Mouse (Mus musculus) cerebellum, adult 11-12 months (tissue): Measurements from ENCODE around the gene Tead1.
"Not testable (repeated sequence)": the region's sequence is repeated elsewhere in the genome, so short reads cannot be mapped to it uniquely, and the experiment has no call there.

Experiments
- DNase-seq: peaks from one replicate; pipeline ENCODE4 v3.0.0; 2022

Gene Tead1

DNA sequence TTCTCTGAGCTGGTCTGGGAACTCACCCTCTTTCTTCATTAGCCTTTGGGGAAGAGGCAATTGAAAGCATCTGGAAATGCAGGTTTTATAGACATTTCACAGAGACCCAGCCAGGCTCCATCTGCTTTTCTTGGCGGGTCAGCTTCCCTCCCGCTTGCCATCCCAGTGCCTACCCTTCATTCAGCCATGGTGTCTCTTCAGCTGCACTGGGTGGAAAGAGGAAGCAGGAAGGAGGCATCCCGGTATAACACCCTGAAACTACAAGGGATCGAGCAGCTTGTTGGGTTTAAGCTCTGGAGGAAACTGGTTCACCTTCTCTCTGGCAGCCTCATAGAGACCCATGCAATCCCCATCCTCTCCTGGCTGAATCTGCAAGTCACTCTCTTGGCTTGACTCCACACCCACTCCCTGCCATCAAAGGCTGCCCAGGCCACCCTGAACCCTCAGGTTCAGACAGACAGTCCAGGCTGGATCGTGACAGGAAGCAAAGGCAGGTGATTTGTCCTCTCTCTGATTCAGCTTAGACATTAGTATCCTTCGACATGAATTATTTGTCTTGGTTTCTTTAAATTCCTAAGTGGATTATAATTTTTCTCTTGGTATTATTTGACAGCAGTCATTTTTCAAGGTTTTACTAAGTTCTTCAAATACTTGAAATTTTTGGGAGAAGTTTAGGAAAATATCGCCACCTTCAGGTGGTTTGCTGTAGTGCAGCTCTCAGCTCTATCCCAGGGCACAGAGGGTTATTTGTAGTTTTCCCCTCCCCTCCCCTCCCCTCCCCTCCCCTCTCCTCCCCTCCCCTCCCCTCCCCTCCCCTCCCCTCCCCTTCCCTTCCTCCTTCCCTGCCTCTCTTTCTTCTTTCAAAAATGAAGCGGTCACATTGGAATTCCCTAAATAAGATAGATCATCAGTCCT, 189.7 kb downstream of the Tead1 start:
- DNase-seq = peak; percentile 40

DNA sequence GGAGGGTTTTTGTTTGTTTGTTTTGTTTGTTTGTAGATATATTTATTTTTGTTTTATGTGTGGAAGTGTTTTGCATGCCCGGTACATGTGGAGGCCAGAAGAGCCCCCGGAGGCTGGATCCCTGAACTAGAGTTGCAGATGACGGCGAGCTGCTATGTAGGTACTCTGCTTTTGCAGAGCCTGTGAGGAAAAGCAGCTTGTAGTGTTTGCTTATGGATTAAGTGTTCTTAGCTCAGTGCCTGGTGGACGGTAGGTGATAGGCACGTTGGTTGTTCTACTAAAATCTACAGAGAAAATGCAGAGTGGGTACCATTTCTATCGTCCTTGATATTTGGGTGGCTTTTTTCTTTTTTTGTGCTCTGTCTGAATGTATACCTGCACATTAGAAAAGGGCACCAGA, 192.6 kb downstream of the Tead1 start:
- no peak for DNase-seq

DNA sequence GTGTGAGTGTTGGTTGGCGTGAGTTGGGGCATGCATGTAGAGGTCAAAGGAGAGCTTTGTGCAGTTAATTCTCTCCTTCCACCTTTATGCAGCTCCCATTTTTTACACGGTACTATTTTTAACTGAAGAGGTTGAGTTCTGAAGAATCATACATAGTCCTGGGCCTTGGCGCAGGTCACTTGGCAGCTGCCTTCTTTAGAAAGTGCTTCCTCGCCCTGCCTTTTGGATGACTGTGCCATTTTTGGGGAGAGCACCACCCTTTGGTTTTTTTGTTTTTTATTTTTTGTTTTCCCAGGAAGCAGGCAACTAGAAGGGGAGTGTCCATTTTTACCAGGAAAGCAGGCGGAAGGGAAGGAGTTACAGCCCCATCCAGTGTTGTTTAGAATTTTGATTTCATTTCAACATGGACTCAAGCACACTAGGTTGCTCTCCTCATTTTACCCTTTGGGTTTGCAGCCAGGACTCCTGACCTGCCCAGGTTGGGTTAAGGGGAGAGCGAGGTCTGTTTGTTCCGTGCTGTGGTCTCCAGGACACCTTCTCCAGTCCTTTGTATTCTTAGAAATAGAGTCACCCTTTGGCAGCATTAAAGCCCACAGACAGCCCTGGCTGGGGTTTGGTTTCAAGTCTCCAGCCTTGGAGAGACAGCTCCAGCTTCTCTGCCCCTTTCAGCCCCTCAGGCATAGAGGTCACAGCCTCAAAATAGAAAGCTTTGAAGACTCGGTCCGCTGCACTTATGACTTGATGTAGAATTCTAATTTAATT, 193.5 kb downstream of the Tead1 start:
- no peak for DNase-seq

DNA sequence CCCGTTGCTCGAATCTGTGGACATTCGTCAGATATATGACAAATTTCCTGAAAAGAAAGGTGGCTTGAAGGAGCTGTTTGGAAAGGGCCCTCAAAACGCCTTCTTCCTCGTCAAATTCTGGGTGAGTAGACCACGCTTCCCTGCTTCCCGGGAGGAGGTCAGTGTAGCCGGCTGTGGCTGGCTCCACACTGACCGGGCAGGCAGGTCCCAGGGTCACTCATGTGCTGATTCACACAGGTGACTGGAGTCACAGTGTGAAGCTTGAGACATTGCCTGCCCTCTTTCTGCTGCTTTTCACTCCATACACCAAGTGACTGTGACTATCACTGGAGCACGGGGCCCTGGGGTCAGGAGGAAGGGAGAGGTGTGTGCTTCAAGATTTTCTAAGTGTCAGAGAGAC, 197.0 kb downstream of the Tead1 start:
- no peak for DNase-seq

DNA sequence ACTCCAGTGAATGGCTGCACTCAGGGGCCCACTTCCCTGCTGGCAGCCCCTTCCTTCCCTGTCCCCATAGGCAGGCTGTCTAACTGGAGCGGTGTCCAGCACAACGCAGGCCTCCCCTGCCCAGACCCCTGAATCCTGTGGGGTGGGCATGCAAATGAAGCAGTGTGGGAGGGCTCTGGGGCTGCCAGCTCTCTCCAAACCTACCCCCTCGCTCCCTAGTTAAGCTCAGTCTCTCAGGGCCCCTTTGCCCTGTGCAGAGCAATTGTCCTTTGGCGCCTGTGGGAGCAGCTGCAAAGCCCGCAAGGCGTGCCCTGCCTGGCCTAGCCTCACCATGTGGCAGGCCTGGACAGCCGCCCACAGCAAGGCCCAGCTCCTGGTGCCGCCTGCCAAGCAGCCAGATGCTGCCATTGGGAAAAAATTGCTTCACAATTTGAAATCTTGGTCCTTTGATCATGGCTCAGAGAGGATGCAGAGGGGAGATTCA, 204.7 kb downstream of the Tead1 start:
- peak; percentile 71 for DNase-seq

DNA sequence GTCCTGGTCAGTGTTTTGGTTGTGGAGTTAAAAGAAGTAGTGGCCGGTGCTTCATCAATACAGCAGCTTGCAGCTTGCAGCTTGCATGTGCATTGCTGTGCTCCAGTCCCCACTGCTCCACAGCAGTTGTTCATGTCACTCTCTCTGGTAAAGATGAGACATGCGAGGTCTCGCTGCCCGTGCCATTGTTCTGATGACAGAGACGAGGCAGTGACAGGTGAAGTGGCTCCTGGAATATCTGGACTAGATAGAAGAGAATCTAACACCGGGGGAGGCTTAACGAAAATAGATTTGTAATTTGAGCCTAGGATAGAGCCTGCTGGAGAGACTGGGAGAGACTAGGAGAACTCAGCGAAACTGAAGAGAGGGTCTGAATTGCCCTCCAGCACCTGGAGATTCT, 206.4 kb downstream of the Tead1 start:
- DNase-seq = no peak

DNA sequence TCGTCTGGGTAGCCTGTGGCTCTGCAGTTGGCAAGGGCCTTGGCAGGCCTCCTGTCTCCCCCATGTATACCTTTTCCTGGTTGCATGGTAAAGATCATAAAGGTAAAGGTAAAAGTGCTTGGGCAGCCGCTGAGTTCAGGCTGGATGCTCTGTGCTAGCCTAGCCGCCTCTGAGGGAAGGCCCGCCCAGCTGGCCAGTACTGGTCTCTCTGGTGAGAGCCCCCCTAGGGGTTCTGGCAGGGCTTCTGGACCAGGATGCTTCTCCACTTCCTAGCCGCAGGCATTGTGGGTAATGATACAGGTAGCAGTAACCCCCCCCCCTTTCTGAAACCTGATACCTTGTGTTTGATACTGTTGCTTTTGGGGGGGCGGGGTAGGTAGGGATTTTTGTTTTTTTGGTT, 212.8 kb downstream of the Tead1 start:
- no peak for DNase-seq

DNA sequence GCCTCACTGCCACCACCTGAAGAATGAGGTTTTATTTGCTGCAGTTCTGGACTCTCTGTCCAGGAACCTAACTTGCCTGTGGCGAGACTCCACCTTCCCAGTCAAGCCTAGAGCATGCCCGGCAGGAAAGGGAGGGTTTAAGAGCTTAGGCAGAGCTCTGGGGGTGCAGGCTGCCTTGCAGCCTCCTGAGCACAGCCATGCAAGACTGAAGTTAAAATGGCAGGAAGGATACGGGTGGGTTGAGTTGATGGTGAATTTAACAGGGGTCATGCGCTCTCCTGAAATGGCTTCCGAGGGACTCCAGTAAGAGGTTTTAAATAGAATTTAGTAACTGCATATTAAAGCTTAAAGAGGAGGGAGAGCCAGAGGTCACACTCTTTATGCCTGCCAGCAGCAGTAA, 213.5 kb downstream of the Tead1 start:
- no peak for DNase-seq

DNA sequence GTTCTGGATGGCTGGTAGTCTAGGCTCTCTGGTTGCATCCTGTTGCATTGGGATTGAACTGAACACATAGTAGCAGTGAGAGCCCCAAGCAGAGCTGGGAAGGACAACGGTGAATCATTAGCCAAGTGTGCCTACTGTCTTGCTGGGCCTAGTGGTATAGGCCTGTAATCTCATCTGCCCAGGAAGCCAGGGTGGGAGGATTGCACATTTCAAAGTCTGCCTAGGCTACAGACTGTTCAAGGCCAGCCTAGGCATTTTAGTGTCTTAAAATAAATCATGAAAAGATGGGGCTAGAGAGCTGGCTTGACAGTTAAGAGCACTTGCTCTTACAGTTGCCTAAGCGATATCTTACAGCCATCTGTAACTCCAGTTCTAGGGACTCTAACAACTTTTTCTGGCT, 217.2 kb downstream of the Tead1 start:
- DNase-seq = no peak

DNA sequence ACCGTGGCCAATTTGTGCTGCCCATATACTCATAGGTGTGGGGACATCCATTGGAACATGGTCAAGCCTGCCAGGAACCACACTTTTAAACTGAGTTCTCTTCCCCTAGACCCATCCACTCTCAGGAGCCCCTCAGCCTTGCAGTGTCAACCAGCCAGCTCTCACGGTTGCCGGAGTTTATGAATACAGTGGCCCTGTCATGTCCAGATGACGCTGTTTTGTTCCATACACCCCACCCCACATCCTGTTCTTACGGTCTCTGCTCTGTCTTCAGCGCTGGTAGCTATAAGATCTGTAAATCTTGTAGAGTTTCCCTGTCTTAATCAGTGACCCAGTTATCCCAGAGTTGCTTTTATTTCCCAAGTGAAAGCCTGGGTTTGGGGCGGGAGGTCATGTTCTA, 222.6 kb downstream of the Tead1 start:
- DNase-seq = no peak

DNA sequence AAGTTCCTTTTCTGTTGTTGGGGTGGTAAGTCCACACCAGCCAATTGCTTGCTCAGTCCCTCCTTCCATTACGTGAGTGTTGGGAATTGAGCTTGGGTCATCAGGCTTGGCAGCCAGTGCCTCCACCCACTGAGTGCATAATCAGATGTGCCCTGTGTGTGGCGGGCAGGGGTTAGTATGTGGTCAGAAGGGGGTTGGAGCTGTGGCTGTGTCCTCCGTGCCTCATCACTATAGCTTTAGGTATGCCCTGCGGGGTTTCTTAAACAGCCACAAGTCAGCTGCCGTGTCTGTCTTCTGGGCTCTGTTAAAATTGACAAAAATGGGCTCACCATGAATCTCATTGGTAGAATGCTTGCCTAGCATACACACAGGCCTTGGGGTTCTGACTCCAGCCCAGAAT, 227.7 kb downstream of the Tead1 start:
- no peak for DNase-seq

DNA sequence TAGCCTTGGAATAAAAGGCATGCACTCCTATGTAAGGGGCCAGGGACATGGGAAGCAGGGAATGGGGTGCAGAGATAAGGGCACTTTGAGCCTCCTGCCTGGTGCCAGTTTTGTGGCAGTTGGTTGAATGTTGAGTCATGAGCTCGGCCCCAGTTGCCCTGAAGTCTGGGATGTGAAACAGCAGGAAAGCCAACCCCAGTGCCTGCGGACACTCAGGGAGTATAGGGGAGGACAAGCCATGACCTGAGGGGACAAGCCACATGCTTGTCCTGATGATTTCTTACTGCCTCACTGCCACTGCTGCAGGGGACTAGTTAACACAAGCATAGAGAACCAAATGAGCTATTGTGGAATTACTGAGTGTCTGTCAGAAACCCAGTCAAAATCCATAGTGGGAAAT, 228.3 kb downstream of the Tead1 start:
- no peak for DNase-seq

DNA sequence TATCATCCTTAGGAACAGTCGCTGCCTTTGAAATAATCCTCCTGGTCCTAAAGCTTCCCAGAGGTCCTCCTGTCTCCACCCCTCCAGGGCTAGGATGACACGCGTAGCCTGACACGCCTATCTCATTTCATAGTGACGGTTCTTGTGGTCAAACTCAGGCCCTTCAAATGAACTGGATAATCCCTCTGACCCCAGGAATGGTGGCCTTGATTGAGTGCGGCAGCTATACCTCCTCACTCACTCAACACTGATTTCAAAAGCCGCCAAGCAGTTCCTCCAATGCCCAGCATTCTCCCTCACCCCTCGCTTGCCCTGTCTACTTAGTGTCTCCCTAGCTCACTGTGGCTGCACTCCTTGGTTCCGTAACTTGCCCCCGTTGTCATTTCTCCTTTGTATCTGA, 230.0 kb downstream of the Tead1 start:
- DNase-seq = no peak

DNA sequence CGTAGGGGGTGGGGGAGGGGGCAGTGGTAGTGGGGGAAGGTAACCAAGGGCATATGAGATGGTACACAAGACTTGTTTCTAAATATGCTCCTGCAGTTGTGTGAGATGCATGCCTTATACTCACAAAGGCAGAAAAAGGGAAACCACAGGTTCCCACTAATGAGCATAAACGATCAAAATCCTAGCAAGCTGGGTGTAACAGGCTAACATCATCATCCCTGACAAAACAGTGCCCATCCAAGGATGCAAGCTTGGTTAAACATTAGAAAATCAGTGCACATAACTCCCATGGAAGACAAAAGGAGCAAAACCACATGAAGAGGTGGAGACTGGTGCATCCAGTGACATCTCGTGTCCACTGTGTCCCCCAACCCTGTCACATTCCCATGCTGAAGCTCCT, 233.9 kb downstream of the Tead1 start:
- DNase-seq = no peak

DNA sequence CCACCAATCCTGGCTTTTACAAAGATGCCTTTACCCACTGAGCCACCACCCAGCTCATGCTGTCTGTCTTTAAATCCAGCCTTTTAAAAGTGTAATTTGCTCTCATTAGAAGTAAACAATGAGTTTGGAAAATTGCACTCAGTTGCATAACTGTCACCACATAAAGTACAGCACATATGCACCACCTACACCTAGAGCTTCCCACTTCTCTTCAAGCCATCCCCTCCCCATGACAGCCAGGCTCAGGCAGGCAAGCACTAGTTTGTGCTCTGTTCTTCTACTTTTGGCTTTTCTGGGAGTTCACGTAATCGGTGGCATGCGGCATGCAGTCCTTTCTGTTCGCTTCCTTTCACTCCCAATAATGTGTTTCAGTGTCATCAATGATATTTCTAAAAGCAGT, 236.5 kb downstream of the Tead1 start:
- no peak for DNase-seq

DNA sequence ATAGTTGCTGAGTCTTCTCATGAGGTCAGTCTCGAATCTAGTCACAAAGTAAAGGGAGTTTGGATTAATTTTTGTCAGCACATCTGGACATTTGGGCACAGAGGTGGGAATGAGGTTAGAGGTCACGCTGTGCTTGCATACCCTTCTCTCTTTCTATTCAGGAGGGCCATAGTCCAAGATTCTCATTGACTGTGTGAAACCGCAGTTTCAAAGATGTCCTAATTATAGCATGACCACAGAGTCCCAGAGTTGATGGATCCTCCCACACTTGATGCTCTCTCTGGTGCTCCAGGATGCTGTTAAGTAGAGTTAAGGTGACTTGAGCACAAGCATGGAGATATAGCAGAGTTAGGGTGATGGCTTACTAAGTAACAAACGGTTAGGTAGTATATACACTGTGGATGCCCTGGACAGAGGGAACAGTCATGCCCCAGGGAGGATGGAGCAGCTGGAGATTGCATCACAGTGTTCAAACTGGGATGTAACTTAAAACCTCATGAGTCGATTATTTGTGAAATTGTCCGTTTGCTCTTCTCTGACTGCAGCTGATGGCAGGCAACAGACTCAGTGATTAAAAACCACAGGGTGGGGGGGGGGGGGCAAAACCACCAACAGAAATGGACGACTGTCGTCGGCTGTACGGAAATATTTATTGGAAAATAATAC, 238.6 kb downstream of the Tead1 start:
- no peak for DNase-seq

DNA sequence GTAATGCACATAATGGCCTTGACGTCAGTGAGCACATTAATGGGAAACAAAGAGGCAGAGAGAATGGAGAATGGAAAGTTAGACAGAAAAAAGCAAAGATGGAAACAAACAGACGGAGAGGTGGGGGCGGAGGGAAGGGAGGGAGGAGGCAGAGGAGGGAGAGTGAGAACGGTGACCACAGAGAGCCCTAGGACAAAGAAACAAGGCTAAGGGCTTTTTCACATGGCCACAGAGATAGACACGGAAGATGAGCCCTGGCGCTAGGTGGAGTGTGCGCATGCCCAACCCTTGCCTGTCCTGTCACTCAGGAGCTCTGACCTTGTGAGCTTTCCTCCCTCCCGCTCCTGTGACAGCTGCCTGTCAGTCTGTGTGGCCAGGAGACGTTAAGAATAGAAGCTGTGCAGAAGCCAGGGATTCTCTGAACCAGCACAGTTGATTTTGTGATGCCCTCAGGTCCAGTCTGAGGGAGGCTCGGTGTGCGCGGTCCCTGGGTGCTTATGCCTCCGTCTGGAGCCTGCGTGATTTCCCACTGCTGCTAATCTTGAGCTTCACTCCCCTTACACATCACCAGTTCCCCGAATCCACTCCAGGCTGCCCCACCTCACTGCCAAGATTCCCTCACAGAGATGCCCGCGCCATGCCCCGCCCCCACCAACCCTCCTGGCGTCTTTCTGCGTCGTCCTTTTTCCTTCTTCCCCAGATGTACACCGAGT, 239.3 kb downstream of the Tead1 start:
- peak; percentile 68 for DNase-seq

DNA sequence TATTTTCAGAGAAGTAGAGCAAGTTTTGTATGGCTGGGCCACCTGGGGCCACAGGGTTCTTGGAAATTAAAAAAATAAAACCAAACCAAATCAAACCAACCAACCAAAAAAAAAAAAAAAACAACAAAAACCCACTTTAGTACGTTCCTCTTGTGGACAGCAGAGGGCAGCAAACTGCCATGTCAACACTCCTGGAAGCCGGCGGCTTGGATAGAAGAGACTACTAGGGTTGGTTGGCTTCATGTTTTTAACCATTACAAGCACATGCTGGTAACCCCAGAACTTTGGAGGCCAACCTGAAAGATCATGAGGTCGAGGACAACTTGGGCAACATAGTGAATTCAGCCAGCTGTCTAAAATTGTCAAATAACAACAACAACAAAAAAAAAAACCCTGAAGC, 240.7 kb downstream of the Tead1 start:
- DNase-seq = peak; percentile 59

DNA sequence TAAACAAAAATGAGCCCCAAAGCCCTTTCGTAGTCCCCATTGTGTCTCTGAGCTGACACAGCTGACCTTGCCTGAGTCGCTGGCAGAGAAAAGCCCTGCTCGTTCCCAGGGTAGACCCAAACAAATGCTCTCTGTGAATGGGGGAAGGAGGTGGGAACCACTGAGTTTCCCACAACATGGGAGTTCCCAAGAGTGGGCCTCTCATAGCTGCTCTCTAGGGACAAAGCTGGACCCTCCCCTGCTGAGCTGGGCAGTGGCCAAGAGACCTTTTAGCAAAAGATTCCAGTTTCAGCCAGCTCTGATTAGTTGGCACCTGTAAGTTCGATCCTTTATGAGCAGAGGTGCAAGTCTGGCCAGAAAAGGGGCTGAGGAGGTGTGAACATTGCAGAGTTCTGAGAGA, 243.7 kb downstream of the Tead1 start:
- DNase-seq = no peak

DNA sequence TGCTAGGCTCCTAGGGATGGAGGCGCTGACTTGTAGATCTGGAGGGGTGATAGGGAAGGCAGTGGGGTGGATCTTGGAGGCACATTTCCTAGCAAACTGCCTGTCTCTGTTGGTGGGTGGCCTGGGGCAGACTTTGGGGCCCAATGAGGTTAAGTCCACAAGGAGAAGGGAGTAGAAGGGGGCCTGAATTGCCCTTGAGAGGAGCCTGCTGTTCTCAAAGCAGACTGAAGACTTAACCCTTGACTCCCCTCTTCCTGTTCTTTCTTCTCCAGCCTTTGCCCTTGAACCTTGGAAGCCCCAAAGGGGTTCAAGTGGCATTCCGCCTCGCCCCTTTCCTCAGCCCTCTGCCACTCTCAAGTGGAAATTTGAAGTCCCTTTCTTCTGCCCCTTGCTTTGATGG, 244.6 kb downstream of the Tead1 start:
- no peak for DNase-seq

DNA sequence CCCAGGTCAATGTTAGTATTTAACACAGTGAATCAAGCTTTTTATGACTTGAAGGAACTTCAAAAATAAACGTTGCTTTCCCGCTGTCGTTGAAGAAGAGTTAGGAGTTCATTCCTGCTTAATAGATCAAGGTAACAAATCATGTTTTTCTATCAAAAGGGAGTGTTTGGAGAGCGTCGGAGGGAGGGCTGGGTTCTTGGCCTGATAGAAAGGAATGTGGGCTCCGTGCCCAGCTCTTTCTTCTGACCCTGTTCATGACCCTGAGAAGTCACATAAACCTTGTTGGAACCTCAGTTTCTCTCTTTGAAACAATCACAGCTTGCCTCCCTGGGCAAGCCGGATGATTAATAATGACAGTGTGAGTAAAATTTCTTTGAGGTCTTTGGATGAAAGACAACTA, 251.6 kb downstream of the Tead1 start:
- DNase-seq = no peak

DNA sequence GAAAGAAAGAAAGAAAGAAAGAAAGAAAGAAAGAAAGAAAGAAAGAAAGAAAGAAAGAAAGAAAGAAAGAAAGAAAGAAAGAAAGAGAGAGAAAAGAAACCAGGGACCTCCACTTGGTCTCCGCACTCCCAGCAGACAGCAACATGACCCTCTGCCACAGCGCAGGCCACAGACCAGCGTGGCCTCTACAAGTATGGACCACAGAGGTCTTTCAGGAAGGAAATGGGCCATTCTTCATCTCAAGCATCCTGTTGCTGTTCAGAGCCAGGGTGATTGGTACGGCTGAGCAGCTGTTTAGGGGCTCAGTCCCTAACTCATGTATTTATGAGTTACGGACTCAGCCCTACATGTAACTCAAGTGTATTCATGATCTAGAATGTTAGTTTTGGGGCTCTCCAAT, 256.8 kb downstream of the Tead1 start:
- not testable (repeated sequence) for DNase-seq

DNA sequence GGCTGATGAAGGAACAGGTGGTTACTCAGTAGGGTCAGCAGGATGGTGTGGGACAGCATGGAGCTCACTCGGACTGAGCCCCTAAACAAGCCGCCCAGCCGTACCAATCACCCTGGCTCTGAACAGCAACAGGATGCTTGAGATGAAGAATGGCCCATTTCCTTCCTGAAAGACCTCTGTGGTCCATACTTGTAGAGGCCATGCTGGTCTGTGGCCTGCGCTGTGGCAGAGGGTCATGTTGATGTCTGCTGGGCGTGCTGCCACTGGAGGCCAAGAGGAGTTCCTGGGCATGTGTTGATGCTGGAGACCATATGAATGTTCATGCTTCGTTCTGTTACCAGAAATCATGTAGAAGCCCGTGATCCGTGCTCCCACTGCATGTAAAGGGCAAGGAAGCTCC, 258.0 kb downstream of the Tead1 start:
- no peak for DNase-seq
